Mouse (Mus musculus): ENCODE data around the gene Fgd3. TPM values are rescaled to one million over a fixed set of nuclear protein-coding genes. Genes with fewer than 3 reads are reported as not detected.
A peak's percentile ranks its signal among the peaks of the same experiment; 100 is the strongest.

Fgd3 gene
- 10.7 and 12.2 TPM in 2 replicates for total RNA-seq (2015)
- 26.1 and 30.9 TPM in 2 replicates for total RNA-seq (2017)

DNA sequence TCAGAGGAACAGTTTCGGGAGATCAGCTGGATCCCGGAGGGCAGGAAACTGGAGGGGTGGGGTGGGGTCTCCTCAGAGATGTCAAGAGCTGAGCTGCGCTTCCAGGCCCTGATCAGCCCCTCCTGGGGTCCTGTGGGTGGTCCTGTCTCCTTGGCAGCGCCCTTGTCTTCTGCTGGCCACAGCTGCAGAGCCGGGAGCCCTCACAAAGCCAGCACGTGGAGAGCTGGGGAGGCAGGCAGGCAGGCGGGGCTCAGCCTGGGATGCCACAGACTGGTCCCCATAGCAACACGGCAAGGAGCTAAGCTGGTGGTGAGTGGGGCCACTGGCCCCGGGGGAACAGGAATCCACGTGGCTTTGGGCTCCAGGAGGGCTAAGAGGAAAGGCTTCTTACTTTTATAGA, at the start of gene Fgd3:
Gene Fgd3 (minus strand): TSS at position 272 of the 400 bp plus-strand sequence.
- no peak for ATAC-seq (ENCODE audit: poor library complexity, severe bottlenecking)

DNA sequence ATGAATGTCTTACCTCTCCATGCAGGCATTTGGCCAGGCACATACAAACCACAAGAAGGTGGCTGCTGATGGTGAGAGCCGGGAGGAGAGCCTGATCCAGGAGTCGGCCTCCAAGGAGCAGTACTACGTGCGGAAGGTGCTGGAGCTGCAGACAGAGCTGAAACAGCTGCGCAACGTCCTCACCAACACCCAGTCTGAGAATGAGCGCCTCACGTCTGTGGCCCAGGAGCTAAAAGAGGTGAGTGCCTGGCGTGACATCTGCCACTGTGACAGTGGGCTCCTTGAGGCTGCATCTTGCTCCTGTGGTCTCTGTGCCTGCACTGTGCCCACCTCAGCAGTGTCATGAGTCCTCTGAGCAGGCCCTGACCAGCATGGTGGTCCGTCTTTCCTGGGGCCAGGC, 49.3 kb upstream of the Fgd3 start:
- no peak for ATAC-seq (ENCODE audit: poor library complexity, severe bottlenecking)

DNA sequence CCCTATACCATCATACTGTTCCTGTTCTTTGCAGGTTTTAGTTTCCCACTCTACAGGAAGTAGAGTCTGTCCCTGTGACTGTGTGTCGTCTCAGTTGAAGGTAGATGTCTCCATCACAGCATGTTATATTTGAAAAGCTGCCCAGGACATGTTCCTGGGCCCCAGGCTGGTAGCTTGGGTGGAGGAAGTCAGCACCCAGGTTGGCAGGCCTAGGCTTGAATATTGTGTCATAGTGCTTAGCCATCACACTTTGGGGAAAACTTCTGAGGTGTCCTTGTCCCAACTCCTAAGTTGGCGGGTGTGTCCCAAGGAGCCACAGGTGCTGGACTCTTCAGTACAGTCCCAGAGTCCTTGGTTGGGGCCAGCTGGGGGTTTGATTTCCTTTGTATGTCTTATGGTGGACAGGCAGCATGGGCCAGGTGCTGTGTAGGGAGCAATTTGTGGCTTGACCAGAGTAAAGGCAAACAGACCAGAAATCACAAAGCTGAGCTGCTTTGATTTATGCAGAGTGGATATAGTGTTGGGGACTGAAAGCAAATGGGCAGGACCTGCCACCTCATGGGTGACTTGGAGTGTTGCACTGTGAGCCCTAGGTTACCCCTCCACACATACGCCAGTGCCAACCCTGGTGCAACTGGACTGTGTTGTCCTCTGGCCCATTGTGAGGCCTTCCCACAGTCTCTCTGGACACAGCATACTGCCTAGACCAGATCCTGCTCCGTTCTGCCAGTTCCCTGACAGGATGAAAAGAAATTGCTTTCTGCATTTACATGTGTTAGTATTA, 47.7 kb upstream of the Fgd3 start:
- ATAC-seq (ENCODE audit: poor library complexity, severe bottlenecking), result no peak

DNA sequence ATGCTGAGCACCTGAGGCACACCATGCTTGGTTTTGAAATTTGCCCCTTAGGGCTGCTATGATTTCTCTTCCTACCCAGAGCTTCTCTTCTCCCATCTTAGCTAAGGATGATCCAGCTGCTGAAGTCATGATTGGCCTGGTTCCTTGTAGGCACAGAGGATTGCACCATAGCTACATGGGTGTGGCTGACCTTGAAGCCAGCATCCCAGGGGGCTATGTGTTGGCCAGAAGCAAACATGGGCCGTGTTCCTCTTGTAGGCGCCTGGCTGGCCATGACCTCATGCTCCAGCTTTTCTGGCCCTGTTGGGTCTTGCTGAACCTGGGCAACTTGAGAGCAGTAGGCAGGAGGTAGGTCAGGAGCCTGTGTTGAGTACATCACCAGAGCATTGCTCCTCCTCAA, 44.6 kb upstream of the Fgd3 start:
- peak; percentile 81 for ATAC-seq (ENCODE audit: poor library complexity, severe bottlenecking)

DNA sequence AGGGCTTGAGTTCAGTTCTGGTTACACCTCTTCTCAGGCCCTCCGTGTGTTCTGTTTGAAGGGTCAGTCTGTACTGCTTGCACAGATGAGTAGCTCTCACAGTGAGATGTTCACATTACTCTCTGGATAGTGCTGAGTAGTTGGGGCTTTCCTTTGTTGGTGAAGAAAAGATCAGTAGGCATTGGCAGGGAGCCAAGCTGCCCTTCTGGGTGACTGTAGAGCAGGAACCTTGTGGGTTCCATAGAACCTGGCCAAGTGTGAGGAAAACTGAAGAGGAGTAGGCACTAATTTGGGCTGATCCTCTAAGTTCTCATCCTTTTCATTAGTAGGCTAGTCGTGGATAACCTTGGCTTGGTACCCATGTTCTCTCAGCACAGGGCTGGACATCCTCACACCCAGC, 42.7 kb upstream of the Fgd3 start:
- no peak for ATAC-seq (ENCODE audit: poor library complexity, severe bottlenecking)

DNA sequence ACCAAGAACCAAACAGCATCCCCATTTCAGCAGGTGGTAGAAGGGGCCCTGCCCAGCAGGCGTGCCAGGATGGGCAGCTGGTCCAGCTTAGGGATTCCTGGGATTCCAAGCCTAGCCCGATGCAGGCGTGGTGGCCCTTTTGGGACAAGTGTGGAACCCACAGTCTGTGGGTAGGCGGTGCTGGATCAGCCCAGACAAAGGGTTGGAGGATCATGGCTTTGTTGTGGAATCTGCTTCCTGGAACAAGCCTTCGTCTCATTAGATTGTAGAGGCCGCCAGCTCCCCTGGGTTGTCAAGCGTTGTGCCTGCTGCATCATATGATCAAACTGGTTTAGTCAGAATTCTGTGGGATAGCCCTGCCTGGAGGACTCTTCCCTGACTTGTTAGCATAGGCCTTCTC, 42.3 kb upstream of the Fgd3 start:
- ATAC-seq (ENCODE audit: poor library complexity, severe bottlenecking), result no peak

DNA sequence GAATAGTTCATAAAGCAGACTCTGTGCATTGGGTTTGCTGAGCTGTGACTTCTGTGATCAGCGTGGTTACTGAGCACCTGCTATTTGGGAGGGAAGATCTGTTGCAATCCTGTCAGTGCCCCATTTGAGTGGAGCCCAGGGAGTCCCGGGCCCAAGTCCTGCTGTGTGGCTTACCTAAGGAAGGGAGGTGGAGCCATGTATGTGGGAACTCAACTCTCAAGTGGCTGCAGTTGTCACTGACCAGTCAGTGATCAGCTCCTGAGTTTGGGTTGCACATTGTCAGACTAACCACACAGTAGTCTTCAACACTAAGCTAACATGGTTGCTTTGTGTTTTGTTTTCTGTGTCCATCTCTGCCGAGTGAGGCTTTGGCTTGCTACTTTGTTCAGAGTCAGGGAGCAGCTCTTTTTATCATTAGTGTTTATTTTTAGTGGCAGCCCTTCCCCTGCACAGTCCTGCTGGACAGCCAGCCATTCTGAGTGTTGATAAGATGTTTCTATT, 40.8 kb upstream of the Fgd3 start:
- no peak for ATAC-seq (ENCODE audit: poor library complexity, severe bottlenecking)

DNA sequence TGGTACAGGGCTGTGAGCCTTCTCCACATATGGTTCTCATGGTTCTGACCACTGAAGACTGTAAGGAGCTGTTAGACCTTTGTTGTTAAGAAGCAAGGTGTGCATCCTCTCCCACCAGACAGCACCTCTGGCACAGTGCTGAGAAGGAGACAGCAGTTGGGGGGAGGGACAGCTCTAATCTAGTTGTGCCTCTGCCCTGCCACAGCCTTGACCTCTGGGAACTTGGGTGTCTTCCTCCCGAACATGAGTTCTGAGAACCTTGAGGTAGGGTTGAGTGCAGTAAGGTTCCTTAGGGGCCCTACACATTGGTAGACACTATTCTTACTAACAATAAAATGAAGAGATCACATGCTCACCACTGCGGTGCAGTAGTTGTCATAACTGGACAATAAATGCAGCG, 38.1 kb upstream of the Fgd3 start:
- no peak for ATAC-seq (ENCODE audit: poor library complexity, severe bottlenecking)

DNA sequence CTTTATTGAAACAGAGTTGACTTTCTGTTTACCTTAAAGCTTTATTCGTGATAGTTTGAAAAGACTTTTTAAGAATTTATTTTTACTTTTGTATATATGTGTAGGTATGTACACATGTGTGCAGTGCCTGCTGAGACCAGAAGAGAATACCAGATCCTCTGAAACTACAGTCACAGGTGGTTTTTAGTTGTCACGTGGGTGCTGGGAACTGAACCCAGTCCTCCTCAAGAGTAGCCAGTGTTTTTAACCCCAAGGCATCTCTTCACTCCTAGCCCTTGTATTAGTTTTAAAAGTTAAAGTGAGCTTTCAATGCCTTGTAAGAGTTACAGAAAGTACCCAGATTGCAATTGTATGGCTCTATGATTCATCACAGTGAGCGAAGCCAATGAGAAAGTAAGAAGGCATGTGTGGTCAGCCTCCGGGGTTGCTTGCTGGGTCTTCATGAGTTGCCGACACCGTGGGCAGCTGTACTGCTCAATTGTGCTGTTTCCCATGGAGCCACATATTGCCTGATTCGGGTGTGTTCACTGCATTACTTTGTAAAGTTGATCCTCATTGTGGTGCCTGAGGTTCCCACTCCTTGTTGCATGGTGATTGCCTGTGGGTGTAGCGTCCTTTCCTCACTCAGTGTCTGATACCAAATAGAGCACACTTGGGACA, 37.4 kb upstream of the Fgd3 start:
- ATAC-seq (ENCODE audit: poor library complexity, severe bottlenecking), result no peak

DNA sequence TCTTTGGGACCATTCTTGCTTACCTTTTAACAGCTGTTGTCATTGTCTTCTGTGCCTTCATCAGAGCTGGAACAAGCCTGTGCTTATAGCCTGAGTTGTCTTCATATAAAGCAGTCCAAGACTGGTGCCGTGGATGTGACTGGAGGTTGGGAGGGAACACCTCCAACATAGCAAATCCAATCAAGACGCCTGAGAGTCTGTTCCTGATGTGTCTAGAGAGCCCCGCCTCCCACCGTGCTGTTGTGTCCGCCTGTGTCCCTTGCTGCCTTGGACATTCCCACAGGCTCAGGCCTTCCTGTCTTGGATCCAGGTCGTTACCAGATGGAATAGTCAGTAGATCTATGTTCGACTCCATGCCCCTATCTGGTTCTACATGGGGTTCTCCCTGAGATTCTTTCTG, 36.0 kb upstream of the Fgd3 start:
- no peak for ATAC-seq (ENCODE audit: poor library complexity, severe bottlenecking)

DNA sequence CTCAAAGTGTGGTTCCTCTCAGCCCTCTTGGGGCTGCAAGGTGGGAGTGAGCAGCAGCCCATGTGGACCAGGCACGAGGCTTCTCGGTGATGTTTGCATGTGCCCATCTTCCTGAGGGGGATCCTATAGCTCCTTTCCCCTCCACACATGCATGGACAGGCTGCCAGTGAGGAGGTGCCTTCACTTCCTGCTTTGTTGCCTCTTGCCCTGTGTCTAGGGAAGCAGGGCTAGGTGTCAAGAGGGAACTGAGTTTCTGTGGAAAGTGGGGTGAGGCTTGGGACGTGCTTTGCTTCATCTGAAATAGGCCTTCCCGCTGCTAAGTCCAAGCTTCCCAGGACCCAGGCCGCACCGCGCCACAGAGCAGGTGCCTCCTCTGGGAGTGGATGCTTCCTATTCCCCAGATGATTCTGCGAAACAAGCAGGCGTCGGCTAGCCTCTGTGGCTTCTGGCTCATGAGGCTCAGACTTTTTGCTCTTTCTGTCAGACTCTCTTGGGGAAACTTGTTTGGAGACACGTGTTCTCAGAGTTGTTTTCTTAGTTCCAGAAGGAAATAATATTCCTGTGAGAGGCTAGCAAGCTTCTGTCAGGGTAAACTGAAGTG, 35.5 kb upstream of the Fgd3 start:
- peak; percentile 54 for ATAC-seq (ENCODE audit: poor library complexity, severe bottlenecking)

DNA sequence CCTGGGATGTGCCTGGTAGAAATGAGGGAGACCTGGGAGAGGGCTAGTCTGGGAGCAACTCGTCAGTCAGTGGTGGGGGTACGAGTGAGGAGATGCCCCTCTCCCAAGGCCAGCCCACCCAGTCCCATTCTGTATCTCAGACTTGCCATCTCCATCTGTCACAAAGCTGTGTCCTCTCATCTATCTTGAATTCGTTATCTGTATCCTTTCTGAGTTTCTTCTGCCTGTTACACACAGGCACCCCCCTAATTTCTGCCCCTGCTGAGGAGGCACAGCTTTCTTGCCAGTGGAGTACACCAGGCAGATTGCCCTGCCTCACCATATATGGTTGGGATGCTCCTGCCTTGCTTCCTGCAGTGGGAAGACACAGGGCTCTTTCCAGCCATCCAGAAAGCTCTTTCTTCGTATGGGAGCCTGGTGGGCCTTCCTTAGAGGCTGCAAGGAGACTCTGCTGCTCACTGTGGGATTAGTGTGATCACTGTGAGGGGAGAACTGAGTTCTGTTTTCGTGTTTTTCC, 33.9 kb upstream of the Fgd3 start:
- ATAC-seq (ENCODE audit: poor library complexity, severe bottlenecking), result no peak

DNA sequence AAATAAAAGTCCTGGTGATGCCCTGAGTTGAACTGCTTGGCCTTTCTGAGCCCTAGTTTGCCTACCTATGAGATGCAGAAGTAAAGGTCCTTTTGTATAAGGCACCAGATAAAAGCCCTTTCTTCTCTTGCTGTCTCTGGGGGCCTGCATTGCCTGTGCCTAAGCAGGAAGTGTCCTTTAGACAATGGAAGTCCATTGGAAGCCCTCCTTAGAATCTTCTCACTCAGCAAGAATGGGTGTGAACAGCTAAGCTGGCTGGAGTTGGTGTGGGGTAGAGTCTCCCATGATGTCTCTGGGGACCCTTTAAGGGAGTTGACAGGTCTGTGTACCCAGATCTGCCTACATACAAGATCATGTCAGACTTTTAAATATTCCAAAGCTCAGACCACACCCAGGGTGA, 33.3 kb upstream of the Fgd3 start:
- no peak for ATAC-seq (ENCODE audit: poor library complexity, severe bottlenecking)

DNA sequence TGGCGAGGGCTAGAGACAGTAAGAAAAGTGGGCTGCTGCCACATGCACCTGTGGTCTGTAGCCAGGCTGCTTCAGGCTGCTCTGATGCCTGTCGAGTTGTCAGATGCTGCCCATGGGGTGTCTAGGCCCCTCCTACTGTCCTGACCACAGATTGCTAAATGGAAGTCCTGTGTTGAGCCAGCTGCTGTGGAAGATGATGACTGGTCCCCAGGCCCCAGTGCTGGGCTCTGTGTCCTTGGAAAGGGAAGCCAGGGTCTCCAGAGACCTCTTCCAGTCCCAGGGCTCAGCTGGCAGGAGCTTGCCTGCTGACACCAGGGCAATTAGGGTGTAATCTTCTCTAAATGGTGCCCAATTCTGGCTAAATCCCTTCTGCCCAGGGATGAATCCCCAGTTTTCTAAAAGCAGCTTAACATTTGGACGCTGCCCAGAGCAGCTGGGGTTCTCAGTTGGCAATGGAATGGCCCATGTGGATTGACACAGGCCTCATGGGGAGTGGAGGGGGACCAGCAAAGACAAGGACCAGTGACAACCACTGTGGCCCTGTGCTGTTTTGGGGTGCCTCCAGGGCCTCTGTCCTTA, 32.6 kb upstream of the Fgd3 start:
- peak; percentile 86 for ATAC-seq (ENCODE audit: poor library complexity, severe bottlenecking)

DNA sequence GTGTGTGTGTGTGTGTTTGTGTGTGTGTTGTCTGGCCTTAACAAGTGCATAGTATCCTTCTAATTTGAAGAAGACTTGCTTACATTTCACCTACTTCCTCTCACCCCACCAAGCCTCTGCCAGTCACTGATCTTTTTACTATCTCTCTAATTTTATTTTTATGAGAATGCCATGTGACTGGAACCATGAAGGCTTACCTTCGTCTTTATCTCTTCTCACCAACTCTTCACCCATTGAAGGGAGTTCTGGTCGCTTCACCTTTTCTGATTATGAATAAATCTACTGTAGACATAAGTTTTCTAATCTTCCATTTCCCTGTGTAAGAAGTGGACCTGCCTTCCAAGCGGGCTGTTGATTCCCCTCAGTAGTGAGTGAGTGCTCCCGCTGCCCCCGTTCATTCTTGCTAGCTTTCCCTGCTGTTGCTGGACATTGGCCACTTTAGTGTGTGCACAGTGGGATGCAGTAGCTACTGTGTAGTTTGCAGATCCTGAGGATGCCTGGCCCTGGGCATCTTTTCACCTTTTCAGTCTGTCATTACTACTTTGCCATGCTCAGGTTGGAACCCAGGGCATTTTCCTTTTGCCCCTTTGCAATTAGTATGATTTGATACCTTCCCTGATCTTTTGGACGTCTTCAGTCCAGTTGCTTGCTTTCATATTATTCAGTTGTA, 29.9 kb upstream of the Fgd3 start:
- no peak for ATAC-seq (ENCODE audit: poor library complexity, severe bottlenecking)

DNA sequence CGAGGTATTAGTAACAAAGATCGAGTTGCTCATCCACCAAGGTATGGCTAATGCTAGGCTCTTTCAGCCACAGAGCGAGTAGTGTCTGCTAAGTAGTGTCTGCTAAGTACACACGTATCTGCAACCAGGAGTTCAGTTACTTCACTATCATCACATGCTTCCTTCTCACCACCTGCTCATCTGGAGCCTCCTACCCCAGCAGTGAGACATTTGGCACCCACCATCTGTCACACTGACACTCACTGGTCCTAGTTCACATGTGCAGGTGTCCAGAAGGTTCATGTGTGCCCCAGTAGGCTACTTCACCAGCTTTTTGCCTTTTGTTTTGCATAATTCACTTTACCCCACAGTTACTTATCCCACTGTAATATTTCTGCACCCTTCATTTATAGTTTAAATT, 29.2 kb upstream of the Fgd3 start:
- no peak for ATAC-seq (ENCODE audit: poor library complexity, severe bottlenecking)

DNA sequence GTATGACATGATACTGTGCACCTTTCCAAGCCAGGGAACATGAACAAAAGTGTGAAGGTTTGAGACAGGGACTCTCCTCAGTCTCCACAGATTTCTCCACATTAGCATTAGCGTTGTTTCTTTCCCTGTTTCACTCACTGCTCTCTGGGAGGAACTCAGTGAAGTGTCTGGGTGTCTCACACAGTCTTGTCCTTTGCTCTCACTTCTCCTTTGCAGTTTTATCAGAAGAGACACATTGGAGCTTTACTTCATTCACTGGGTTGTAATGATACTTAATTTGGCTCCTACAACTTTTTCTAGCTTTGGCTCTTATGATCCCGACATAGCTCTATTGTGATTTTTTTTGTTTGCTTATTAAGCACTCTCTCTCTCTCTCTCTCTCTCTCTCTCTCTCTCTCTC, 28.4 kb upstream of the Fgd3 start:
- peak; percentile 43; the same call in 1 of the 2 replicates for ATAC-seq (ENCODE audit: poor library complexity, severe bottlenecking)

DNA sequence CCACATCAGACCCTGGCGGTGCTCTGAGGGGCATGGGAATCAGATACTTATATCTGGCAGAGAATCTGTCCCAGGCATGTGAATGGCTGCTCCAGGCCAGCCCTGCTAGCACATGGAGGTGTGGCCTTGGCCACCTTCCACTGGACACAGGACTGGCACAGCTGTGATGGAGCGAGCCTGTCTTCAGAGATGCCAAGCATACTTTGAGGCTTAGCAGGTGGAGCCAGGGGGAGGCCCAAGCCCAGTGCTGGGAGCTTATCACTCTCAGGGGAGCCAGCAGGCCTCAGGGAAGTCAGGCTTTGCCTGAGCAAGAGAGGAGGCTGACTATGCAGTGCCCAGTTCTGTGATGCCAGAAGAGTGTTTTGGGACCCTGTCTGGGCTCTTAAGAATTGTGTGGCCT, 25.4 kb upstream of the Fgd3 start:
- ATAC-seq (ENCODE audit: poor library complexity, severe bottlenecking), result no peak

DNA sequence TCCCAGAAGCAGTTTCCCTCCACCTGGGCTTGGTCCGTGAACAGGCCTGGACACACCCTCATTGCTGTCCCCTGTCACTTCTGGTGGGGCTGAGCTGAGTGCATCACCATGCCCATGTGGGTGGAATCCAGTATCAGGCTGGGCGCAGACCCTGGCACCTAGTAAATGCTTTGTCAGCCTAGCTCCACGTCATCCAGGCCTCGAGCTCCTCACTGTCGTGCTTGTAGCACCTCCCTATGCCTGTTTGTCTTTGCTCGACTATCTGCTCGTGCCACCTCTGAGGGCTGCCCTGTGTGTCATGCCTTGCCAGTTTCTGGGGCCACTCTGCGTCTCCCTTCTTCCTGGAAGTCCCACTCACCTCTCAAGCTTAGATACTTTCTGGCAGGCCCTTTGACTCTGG, 24.5 kb upstream of the Fgd3 start:
- no peak for ATAC-seq (ENCODE audit: poor library complexity, severe bottlenecking)

DNA sequence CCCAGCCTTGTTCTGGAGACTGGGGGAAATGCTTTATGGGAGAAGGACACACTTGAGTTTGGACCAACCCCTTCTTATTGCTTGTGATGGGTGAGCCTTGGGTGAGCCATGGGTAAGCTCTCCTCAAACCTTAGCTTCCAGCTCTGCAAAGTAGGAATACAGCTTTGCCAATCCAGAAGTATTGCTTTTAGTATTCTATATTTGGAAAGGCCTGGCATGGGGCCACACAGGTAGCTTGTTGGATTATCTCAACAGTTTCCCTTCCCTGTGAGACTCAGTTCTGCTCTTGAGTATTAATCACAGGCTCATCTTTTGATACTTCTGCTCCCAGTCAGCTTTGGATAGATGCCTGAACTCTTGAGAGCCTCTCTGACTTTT, 22.6 kb upstream of the Fgd3 start:
- ATAC-seq (ENCODE audit: poor library complexity, severe bottlenecking), result no peak

Measured in megakaryocyte, adult 5-6 weeks (primary cell).